Mouse (Mus musculus) embryonic facial prominence, embryonic 14.5 days (tissue): ENCODE measurements around the gene Eri3. TPM values are rescaled to one million over a fixed set of nuclear protein-coding genes. Genes with fewer than 3 reads are reported as not detected.

ENCODE experiments used
- ATAC-seq: fragments of 200-750 bp; cut with Nextera tagmentation; 2 replicates; pipeline ENCODE4 v1.8.0; 2017; ENCODE audit warnings: low read depth, moderate number of reproducible peaks, moderate TSS enrichment
- DNase-seq: peaks from one replicate; pipeline ENCODE4 v3.0.0-alpha.2; 2015; ENCODE audit warnings: low spot score
- H3K27ac ChIP-seq: fragments of 300-500 bp; sonication (generic); replicated peaks from 2 replicates; pipeline ENCODE4 v1.5.1; 2014; ENCODE audit warnings: low read depth, mild to moderate bottlenecking, low read length, moderate library complexity
- H3K27me3 ChIP-seq: fragments of 300-500 bp; sonication (generic); replicated peaks from 2 replicates; pipeline ENCODE4 v1.6.1; 2014; ENCODE audit warnings: low read length; ENCODE audit not compliant: control insufficient read depth, insufficient read depth
- H3K36me3 ChIP-seq: fragments of 300-500 bp; sonication (generic); 2 replicates; pipeline ENCODE4 v1.6.1; 2014; ENCODE audit warnings: low read length, mixed read lengths; ENCODE audit not compliant: control insufficient read depth, insufficient read depth
- H3K4me1 ChIP-seq: fragments of 300-500 bp; sonication (generic); 2 replicates; pipeline ENCODE4 v1.6.1; 2014; ENCODE audit warnings: antibody characterized with exemption, low read length; ENCODE audit not compliant: control insufficient read depth, insufficient read depth
- H3K4me2 ChIP-seq: fragments of 300-500 bp; sonication (generic); 2 replicates; pipeline ENCODE4 v1.6.1; 2014; ENCODE audit warnings: low read depth, mild to moderate bottlenecking, low read length, moderate library complexity, mixed read lengths
- H3K4me3 ChIP-seq: fragments of 300-500 bp; sonication (generic); 2 replicates; pipeline ENCODE4 v1.5.1; 2014; ENCODE audit warnings: low read depth, mild to moderate bottlenecking, low read length
- H3K9ac ChIP-seq: fragments of 300-500 bp; sonication (generic); 2 replicates; pipeline ENCODE4 v1.6.1; 2014; ENCODE audit warnings: low read depth, mild to moderate bottlenecking, low read length, moderate library complexity, mixed read lengths
- H3K9me3 ChIP-seq: fragments of 300-500 bp; sonication (generic); 2 replicates; pipeline ENCODE4 v1.6.1; 2016; ENCODE audit warnings: low read length; ENCODE audit not compliant: control insufficient read depth
- WGBS: fragments of 180-500 bp; shearing (Covaris S2); extraction: QIAGEN DNeasy Blood & Tissue Kit; methylation state at CpG from one replicate; pipeline ENCODE4 v1.1.7; 2014; 5-methylcytosine and 5-hydroxymethylcytosine counted together
- polyA plus RNA-seq: library from polyadenylated mRNA; unstranded; fragments of >200 nt; fragmentation: Nextera tagmentation; extraction: Ambion mirVana; gene quantifications from 2 replicates; pipeline ENCODE4 v1.2.1, GENCODE M21; 2014

Gene Eri3
- polyA plus RNA-seq, 1 experiment from 2014 or later: 154 TPM

DNA sequence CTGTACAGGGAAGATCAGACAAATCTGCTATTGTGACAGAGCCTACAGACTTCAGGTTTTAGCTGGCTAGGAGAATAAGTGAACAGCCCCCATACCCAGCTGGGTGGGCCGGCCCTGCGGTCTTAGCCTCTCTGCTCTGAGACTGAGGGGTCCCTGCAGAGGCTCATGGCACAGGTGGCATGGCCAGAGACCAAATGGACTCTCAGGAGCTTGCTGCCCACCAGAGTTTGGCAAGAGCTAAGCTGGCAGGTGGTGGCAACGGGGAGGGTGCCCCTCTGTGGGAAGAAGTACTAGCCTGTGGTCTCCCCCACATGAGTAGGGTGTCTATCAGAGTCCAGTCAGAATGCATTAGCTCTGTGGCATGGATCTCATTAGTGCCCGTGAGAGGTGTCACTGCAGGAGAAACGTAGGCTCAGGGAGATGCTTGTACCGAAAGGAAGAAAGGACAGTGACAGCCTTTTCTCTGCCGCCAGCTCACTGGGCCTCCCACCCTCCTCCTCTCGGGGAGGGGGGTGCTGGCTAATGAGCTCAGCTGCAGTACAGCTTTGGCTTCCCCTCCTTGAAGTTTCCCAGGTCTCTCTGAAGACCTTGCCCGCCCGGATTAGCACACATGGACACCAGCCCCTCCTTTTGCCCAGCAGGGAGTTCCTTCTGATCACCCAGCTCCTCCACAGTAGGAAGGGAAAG lies 104.0 kb downstream of the Eri3 start:
- no peak overlapping the region for H3K4me2 ChIP-seq
- no peak overlapping the region for H3K9ac ChIP-seq
- no peaks in the 10 kb centered on the region for H3K27me3 ChIP-seq
- no peak overlapping the region; the same call in 1 of the 2 replicates for H3K27ac ChIP-seq
- peaks cover 25% of the 10 kb centered on the region for H3K4me1 ChIP-seq
- H3K4me3 ChIP-seq: no peak overlapping the region
- 20% methylated on average over 10 of the region's 10 CpGs for WGBS
- peaks cover 25% of the 10 kb centered on the region for H3K36me3 ChIP-seq
- ATAC-seq (no peak), DNase-seq (no peak)
- H3K9me3 ChIP-seq: no peaks in the 10 kb centered on the region

DNA sequence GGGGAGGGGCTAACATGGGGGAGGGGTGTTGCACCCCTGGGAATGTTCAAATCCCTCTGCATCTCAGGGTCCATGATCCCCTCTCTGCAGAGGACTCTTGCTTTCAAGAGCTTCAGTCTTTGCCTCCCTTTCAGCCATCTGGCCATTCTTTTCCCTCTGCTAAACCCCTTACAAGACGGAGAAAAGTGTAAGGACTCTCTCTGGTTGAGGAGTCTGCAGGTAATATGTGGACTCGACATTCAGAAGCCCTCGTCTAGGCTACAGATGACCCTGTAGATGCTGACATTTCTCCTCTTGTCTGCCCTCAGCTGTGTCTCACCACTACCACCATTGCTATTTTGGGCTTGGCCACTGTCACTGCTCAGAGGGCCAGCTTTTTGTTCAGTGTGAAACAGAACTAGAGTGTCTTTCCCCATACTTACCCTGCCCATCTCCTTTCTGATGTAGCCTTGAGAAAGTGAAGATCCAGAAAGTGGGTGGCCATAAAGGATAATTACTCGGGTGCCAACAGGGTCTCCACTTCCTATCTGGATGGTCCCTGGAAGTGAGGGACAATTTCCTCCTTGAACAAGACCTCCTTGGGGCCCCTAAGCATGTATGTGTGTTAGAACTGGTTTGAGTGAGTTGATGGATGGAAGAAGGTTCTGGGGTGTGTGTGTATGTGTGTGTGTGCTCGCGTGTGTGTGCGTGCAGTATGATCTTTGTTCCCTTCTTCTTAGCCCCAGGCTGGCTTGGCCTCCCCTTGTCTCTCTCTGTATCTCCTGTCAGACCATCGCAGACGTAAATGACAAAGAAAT lies 104.7 kb downstream of the Eri3 start:
- WGBS: 37% methylated on average over 9 of the region's 9 CpGs
- DNase-seq: no peak
- H3K36me3 ChIP-seq: peaks cover 17% of the 10 kb centered on the region
- H3K9ac ChIP-seq: no peak overlapping the region
- ATAC-seq: no peak
- no peak overlapping the region for H3K27ac ChIP-seq
- H3K9me3 ChIP-seq: no peaks in the 10 kb centered on the region
- no peak overlapping the region for H3K4me3 ChIP-seq
- H3K4me1 ChIP-seq: peaks cover 25% of the 10 kb centered on the region
- no peaks in the 10 kb centered on the region for H3K27me3 ChIP-seq
- H3K4me2 ChIP-seq: no peak overlapping the region

DNA sequence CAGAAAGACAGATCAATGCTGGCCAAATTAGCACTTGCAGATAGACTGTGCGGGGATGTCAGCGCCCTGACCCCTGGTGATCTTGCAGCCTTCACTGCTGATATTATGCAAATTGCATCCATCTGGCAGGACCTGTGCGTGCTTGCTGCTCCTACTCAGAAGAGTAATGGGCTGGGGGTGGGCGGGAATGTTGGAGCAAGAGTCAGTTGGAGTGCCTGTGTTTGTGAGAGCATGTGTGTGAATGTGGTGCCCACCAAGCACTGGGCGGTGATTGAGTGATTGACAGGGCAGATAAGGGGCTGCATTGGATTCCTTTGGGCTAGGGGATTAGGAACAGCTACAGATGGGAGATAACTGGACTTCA lies 105.3 kb downstream of the Eri3 start:
- H3K9me3 ChIP-seq: no peaks in the 10 kb centered on the region
- no peak overlapping the region for H3K27ac ChIP-seq
- H3K9ac ChIP-seq: no peak overlapping the region
- no peaks in the 10 kb centered on the region for H3K27me3 ChIP-seq
- peaks cover 12% of the 10 kb centered on the region; the same call in 1 of the 2 replicates for H3K36me3 ChIP-seq
- WGBS: 25% methylated on average over 5 of the region's 5 CpGs
- DNase-seq (no peak), ATAC-seq (no peak)
- H3K4me3 ChIP-seq: no peak overlapping the region
- H3K4me2 ChIP-seq: no peak overlapping the region
- peaks cover 25% of the 10 kb centered on the region for H3K4me1 ChIP-seq

DNA sequence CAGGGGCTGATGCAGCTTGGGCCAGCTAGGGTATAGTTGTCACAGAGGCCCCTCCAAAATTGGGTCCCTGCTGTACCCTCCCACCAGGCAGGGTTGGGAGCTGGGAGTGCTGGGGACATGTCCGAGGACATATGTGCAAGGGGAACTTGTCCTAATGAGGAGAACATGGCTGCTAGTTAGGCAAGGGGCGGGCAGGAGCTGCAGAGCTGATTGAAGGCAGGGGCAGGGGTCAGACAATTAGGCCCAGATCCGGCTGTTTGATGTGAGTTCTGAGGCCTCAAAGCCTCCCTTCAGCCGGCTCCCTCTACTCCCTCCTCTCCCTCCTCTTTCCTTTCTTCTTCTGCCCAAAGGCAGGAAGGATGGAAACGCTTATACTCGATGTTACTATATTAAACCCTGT lies 106.8 kb downstream of the Eri3 start:
- DNase-seq (no peak), ATAC-seq (no peak)
- WGBS: 20% methylated on average over 4 of the region's 6 CpGs
- Histone ChIP-seq H3K27me3 (no peaks in the 10 kb centered on the region), H3K9me3 (no peaks in the 10 kb centered on the region), H3K4me1 (peaks cover 25% of the 10 kb centered on the region), H3K27ac (peak overlapping the region; percentile 61), H3K36me3 (0 out of 2 replicates have a peak, but pooled peaks cover 6% of the 10 kb centered on the region), H3K4me2 (no peak overlapping the region), H3K9ac (no peak overlapping the region), H3K4me3 (no peak overlapping the region)

DNA sequence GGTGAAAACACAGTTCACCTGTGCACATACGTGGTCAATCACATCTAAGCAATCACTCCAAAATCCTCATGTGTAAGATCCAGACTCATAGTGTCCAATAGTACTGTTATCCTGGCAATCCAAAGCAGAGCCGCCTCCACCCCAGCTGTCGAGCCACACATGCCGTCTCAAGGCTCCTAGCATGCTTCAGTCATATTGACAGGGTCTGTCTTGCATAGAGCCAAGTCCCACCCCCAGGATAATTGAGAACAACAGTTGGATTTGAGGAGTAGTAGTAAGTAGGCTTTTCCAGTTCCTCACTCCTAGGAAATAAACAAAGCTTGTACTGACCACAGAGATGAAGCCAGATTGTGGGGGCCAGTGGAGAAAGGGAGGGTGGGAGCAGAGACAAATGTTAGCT lies 107.5 kb downstream of the Eri3 start:
- Histone ChIP-seq H3K27me3 (no peaks in the 10 kb centered on the region), H3K4me2 (no peak overlapping the region), H3K4me3 (no peak overlapping the region), H3K9ac (no peak overlapping the region), H3K4me1 (peaks cover 25% of the 10 kb centered on the region), H3K36me3 (0 out of 2 replicates have a peak, but pooled peaks cover 6% of the 10 kb centered on the region), H3K9me3 (no peaks in the 10 kb centered on the region), H3K27ac (peak overlapping the region; percentile 61; the same call in 1 of the 2 replicates)
- ATAC-seq (peak; percentile 12), DNase-seq (peak; percentile 82)
- 31% methylated on average over 4 of the region's 4 CpGs for WGBS

DNA sequence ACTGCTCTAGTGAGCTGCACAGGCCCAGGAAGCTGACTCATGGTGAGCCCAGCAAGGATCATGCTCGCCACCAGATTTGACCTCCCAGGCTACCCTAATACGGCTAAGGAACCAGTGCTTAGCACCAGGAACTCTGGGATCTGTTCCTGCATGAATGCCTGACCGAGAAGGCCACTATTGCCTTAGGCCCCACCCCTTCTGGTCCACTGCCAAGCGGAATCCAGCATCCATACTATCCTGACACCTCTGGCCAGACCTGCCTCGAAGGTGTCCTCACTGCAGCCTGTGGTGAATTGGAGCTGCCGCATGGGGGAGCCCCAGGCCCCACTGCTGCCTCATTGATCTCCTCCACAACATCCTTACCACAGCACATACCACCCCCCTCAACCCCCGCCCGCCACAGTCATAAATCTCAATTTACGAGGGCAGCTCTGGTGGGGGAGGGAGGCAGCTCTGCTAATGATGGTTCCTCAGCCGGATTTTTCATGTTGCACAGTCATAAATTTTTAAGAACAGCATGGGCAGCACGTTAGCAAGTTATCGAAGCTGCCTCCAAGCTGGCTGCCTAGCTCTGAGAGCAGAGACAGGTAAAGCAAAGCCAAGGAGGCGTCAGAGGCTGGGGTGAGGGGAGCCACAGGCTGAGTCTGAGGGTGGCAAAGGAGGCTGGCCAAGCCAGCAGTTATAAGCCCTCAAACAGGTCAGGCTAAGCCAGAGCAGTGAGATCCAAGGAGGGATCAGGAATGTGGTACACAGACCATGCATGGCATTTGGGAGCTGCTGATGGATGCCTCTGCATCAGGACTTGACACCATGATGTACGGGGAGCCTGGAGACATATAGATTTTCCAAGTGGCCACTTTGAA lies 108.6 kb downstream of the Eri3 start:
- H3K4me2 ChIP-seq: no peak overlapping the region
- H3K4me3 ChIP-seq: no peak overlapping the region
- no peak overlapping the region for H3K27ac ChIP-seq
- 0 out of 2 replicates have a peak, but pooled peaks cover 6% of the 10 kb centered on the region for H3K36me3 ChIP-seq
- ATAC-seq (peak; percentile 31; the same call in 1 of the 2 replicates), DNase-seq (no peak)
- no peaks in the 10 kb centered on the region for H3K27me3 ChIP-seq
- H3K9ac ChIP-seq: no peak overlapping the region
- WGBS: 49% methylated on average over 14 of the region's 14 CpGs
- H3K4me1 ChIP-seq: peaks cover 25% of the 10 kb centered on the region
- H3K9me3 ChIP-seq: no peaks in the 10 kb centered on the region

DNA sequence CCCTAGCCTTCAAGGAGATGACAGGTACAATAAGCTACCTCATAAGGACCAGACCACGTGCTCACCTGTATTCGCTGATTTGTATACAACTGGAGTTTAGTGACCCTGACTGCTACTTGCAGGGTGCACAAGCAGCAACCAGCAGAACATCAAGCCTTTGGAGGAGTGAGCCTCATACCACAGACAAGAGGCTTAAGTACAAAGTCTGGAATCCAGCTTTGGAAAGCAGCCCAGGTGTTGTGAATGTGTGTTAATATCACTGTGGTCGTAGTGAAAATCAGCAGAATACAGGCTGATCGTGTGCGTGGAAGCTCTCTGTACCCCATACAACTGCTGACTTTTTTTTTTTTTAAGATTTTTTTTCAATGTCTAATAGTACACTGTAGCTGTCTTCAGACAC lies 109.8 kb downstream of the Eri3 start:
- Histone ChIP-seq H3K36me3 (0 out of 2 replicates have a peak, but pooled peaks cover 6% of the 10 kb centered on the region), H3K9ac (no peak overlapping the region), H3K4me2 (no peak overlapping the region), H3K4me3 (no peak overlapping the region), H3K27me3 (no peaks in the 10 kb centered on the region), H3K4me1 (peaks cover 19% of the 10 kb centered on the region; the same call in 1 of the 2 replicates), H3K9me3 (no peaks in the 10 kb centered on the region), H3K27ac (no peak overlapping the region)
- ATAC-seq (no peak), DNase-seq (no peak)
- 76% methylated on average over 5 of the region's 5 CpGs for WGBS

DNA sequence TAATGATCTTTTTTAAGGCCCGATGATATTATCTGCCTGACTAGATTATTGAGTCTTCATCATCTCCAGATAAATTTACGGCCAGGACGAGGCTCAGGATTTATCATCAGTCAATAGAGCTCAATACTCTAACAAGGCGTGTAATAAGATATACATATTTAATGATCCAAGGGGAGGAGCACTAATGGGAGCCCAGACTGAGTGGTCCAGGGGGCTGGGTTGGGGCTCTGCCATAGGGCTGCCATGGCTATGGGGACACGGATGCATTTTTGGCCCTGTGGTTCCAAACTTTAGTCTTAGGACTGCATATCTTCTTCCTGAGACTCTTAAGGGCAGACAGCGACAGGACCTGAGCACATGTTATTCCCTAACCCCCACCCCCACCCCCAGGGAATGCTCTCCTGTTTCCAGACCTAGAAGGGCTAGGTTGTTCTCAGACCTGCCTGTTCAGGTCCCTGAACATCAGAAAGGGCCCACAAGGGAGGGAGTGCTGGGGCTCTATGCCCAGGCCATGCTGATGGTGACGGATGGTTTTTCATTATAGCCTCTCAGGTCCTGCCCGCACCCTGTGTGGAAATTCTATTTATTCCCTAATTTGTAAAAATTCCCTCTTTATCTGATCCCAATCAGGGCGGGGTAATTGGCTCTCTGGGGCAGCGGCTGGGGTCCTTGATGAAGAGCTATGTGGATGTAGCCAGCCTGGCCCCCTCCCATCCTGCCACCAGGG lies 114.4 kb downstream of the Eri3 start:
- Histone ChIP-seq H3K27ac (no peak overlapping the region), H3K9ac (no peak overlapping the region), H3K9me3 (no peaks in the 10 kb centered on the region), H3K4me2 (no peak overlapping the region), H3K4me3 (no peak overlapping the region), H3K27me3 (no peaks in the 10 kb centered on the region), H3K4me1 (no peaks in the 10 kb centered on the region), H3K36me3 (0 out of 2 replicates have a peak, but pooled peaks cover 6% of the 10 kb centered on the region)
- no peak for ATAC-seq
- WGBS: 80% methylated on average over 10 of the region's 10 CpGs
- no peak for DNase-seq
